In the genomic region with DNA sequence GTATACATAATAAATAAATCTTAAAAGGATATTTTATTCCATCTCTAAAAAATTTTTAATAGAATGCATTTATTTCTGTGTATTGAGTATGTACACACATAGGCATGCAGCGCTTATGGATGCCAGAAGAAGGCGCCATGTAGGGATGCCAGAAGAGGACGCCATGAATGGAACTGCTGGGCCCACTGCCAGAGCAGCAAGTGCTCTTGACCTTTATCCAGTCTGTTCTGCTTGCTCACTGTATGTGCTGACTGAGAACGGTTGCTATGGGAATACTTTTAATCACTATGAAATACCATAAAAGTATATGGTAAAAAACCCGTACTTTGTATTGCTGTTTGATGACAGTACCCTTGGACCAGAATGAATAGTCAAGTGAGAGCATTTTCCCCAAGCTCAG, we compare ENCODE assay signal across 10 mouse cellular contexts. TPM values are rescaled to one million over a fixed set of nuclear protein-coding genes. Genes with fewer than 3 reads are reported as not detected.
DNase-seq lines count a peak whose midpoint lies in the region; ATAC-seq and TF ChIP-seq lines count a peak whose summit lies in the region.
"Had no signal": no experiment of that assay in that cellular context is flagged by ENCODE, and none has a peak within 500 bp of the region (broad histone marks: within the 10 kb centered on the region; RNA-seq: fewer than 3 reads in every experiment).

No protein-coding gene starts in this region.

- 0 out of 2 replicates have a peak, but pooled peaks cover 6% of the 10 kb centered on the region for H3K36me3 ChIP-seq in kidney, embryonic 16.5 days (ENCODE audit: insufficient read depth, low read length)
- H3K36me3 ChIP-seq in MEL (ENCODE audit: control insufficient read depth in 1 of 2, insufficient read depth in 2 of 2, low read length in 2 of 2), result peaks cover 0 to 14% of the 10 kb centered on the region in 2 experiments; a peak in 3 of 4 replicates
- no peaks in the 10 kb centered on the region for H3K36me3 ChIP-seq in forebrain, embryonic 16.5 days (ENCODE audit: control insufficient read depth, insufficient read depth)

- no peak overlapping the region for H3K4me3 ChIP-seq in kidney, embryonic 16.5 days (ENCODE audit: low read length)
- H3K4me3 ChIP-seq in MEL (ENCODE audit: control insufficient read depth in 1 of 2, insufficient read depth in 1 of 2, low read depth in 2 of 2, low read length in 2 of 2), result no peak overlapping the region
- no peak overlapping the region for H3K4me3 ChIP-seq in cerebellum, adult 2 months (replicated peaks; ENCODE audit: insufficient read depth, low read depth, low read length)
- H3K4me3 ChIP-seq in forebrain, embryonic 16.5 days (replicated peaks; ENCODE audit: low read length), result no peak overlapping the region
- H3K4me3 ChIP-seq: liver, embryonic 13.5 days had no signal

- ATAC-seq in kidney, embryonic 16.5 days (ENCODE audit: low FRiP score, low TSS enrichment), result no peak
- no peak for ATAC-seq in forebrain, embryonic 16.5 days

- TF ChIP-seq EP300 in MEL (IDR thresholded peaks at IDR 0.05; ENCODE audit: low read depth in 1 of 2, low read length in 2 of 2), result no peak

- H3K9me3 ChIP-seq in kidney, embryonic 16.5 days (ENCODE audit: low read length), result no peaks in the 10 kb centered on the region
- H3K9me3 ChIP-seq in MEL (replicated peaks; ENCODE audit: insufficient read depth, low read length), result no peaks in the 10 kb centered on the region
- no peaks in the 10 kb centered on the region for H3K9me3 ChIP-seq in forebrain, embryonic 16.5 days (ENCODE audit: control insufficient read depth, low read length)
- H3K9me3 ChIP-seq: liver, embryonic 13.5 days had no signal

- peak in 1 of 3 experiments; percentile 9; a peak in 1 of 6 replicates for TF ChIP-seq CTCF in MEL (IDR thresholded peaks at IDR 0.05 in 2 of 3, conservative IDR thresholded peaks at IDR 0.05 in 1 of 3; ENCODE audit: control insufficient read depth in 1 of 3, insufficient read depth in 1 of 3, low read depth in 2 of 3, low read length in 3 of 3, poor library complexity in 1 of 3, severe bottlenecking in 1 of 3)
- TF ChIP-seq CTCF in cerebellum, adult 2 months (IDR thresholded peaks at IDR 0.05; ENCODE audit: borderline replicate concordance, insufficient read depth, low read depth, low read length), result no peak

- H3K4me1 ChIP-seq in kidney, embryonic 16.5 days (ENCODE audit: insufficient read depth, low read length), result peaks cover 25% of the 10 kb centered on the region
- H3K4me1 ChIP-seq in MEL (ENCODE audit: control insufficient read depth in 1 of 2, insufficient read depth in 2 of 2, low read length in 2 of 2), result peaks cover 2 to 10% of the 10 kb centered on the region in 2 experiments
- peaks cover 13% of the 10 kb centered on the region for H3K4me1 ChIP-seq in cerebellum, adult 2 months (ENCODE audit: control insufficient read depth, insufficient read depth, low read length)
- H3K4me1 ChIP-seq in forebrain, embryonic 16.5 days (replicated peaks; ENCODE audit: control insufficient read depth, insufficient read depth, low read length), result peaks cover 47% of the 10 kb centered on the region

- H3K9ac ChIP-seq in kidney, embryonic 16.5 days (replicated peaks; ENCODE audit: low read length), result no peak overlapping the region
- H3K9ac ChIP-seq in MEL (ENCODE audit: control insufficient read depth, low read depth, low read length, poor library complexity, severe bottlenecking), result no peak overlapping the region
- H3K9ac ChIP-seq in forebrain, embryonic 16.5 days (replicated peaks; ENCODE audit: low read depth, low read length), result no peak overlapping the region
- H3K9ac ChIP-seq: liver, embryonic 13.5 days had no signal

- no peak overlapping the region for H3K4me2 ChIP-seq in kidney, embryonic 16.5 days (replicated peaks; ENCODE audit: low read depth, low read length)
- H3K4me2 ChIP-seq in forebrain, embryonic 16.5 days (ENCODE audit: low read length), result no peak overlapping the region
- H3K4me2 ChIP-seq: liver, embryonic 13.5 days had no signal

- TF ChIP-seq POLR2A in MEL (IDR thresholded peaks at IDR 0.05; ENCODE audit: control insufficient read depth in 1 of 2, insufficient read depth in 1 of 2, low read depth in 1 of 2, low read length in 2 of 2, poor library complexity in 1 of 2), result no peak
- no peak for TF ChIP-seq POLR2A in cerebellum, adult 2 months (IDR thresholded peaks at IDR 0.05; ENCODE audit: borderline replicate concordance, insufficient read depth, low read length)

- peaks cover 95% of the 10 kb centered on the region for H3K79me2 ChIP-seq in MEL (ENCODE audit: control insufficient read depth, insufficient read depth, low read length, poor library complexity)

- H3K27ac ChIP-seq in kidney, embryonic 16.5 days (ENCODE audit: low read length), result no peak overlapping the region
- H3K27ac ChIP-seq in MEL (ENCODE audit: control insufficient read depth, low read depth, low read length), result no peak overlapping the region
- H3K27ac ChIP-seq in cerebellum, adult 2 months (ENCODE audit: insufficient read depth, low read length), result no peak overlapping the region
- H3K27ac ChIP-seq in forebrain, embryonic 16.5 days (ENCODE audit: low read length), result no peak overlapping the region
- H3K27ac ChIP-seq: liver, embryonic 13.5 days had no signal

- DNase-seq in kidney, adult 11 months, result peak; percentile 71
- DNase-seq in MEL (ENCODE audit: low read depth, low spot score), result peak; percentile 35
- peak; percentile 69 to 85 for DNase-seq in cerebellum, adult 2 months
- DNase-seq in layer of hippocampus, postnatal 10 days (ENCODE audit: low spot score in 2 of 2), result peak; percentile 44 to 62
- DNase-seq in retina, postnatal 1 day, result no peak
- DNase-seq in T-cell, adult 2 months (ENCODE audit: low spot score), result no peak
- DNase-seq: liver, embryonic 13.5 days; spleen, adult 18-20 months had no signal

- no peaks in the 10 kb centered on the region for H3K27me3 ChIP-seq in kidney, embryonic 16.5 days (ENCODE audit: insufficient read depth, low read length)
- no peaks in the 10 kb centered on the region for H3K27me3 ChIP-seq in MEL (ENCODE audit: control insufficient read depth in 1 of 2, insufficient read depth in 2 of 2, low read length in 2 of 2)
- no peaks in the 10 kb centered on the region for H3K27me3 ChIP-seq in cerebellum, adult 2 months (ENCODE audit: control insufficient read depth, insufficient read depth, low read length)
- H3K27me3 ChIP-seq in forebrain, embryonic 16.5 days (replicated peaks; ENCODE audit: control insufficient read depth, insufficient read depth, low read length), result no peaks in the 10 kb centered on the region
- H3K27me3 ChIP-seq: liver, embryonic 13.5 days had no signal

- WGBS in kidney, embryonic 16.5 days, result 78% methylated on average over 5 of the region's 5 CpGs
- 21% methylated on average over 5 of the region's 5 CpGs for WGBS in cerebellum, adult 2 months
- 53% methylated on average over 5 of the region's 5 CpGs for WGBS in forebrain, embryonic 16.5 days

- TF ChIP-seq RAD21 in MEL (IDR thresholded peaks at IDR 0.05; ENCODE audit: low read depth, low read length), result no peak

TF ChIP-seq in MEL, 35 proteins besides CTCF, POLR2A, EP300 and RAD21:
- TF ChIP-seq ZKSCAN1 (IDR thresholded peaks at IDR 0.05; ENCODE audit: low read depth, low read length) (no peak), ETS1 (IDR thresholded peaks at IDR 0.05; ENCODE audit: low read depth, low read length) (no peak)

RNA-seq across cellular contexts. Expression of gene Enoph1, which starts 3.6 kb away (rescaled TPM):
- polyA plus RNA-seq in kidney, embryonic 16.5 days (2015; fragmentation: Nextera tagmentation; extraction: Ambion mirVana), result 47.7 and 52.1 TPM in 2 replicates
- 78.7 and 83.3 TPM in 2 replicates for total RNA-seq in MEL (2012; rRNA removed)
- 10 to 100 TPM in 1 of 2 experiments, not detected in 1; 89.0 TPM for polyA plus RNA-seq in MEL (2012; ENCODE audit: insufficient read depth in 1 of 2, insufficient read length in 2 of 2, low read depth in 1 of 2, low replicate concordance in 2 of 2, missing spikeins in 1 of 2)
- polyA plus RNA-seq in cerebellum, adult 2 months (2012; rRNA removed), result 64.7 and 74.6 TPM in 2 replicates
- total RNA-seq in layer of hippocampus, postnatal 10 days (2021), result 10 to 100 TPM; 54.4 to 58.7 TPM
- 68.0 and 69.1 TPM in 2 replicates for polyA plus RNA-seq in forebrain, embryonic 16.5 days (2015; fragmentation: Nextera tagmentation; extraction: Ambion mirVana)

RNA-seq across cellular contexts. Expression of gene Hnrnpdl, which starts 3.9 kb away (rescaled TPM):
- polyA plus RNA-seq in kidney, embryonic 16.5 days (2015; fragmentation: Nextera tagmentation; extraction: Ambion mirVana), result 153 and 162 TPM in 2 replicates
- total RNA-seq in MEL (2012; rRNA removed), result 140 and 153 TPM in 2 replicates
- polyA plus RNA-seq in MEL (2012; ENCODE audit: insufficient read depth in 1 of 2, insufficient read length in 2 of 2, low read depth in 1 of 2, low replicate concordance in 2 of 2, missing spikeins in 1 of 2), result 100 to 1,000 TPM in 1 of 2 experiments, not detected in 1; 239 TPM
- 257 and 262 TPM in 2 replicates for polyA plus RNA-seq in cerebellum, adult 2 months (2012; rRNA removed)
- 100 to 1,000 TPM; 200 to 236 TPM for total RNA-seq in layer of hippocampus, postnatal 10 days (2021)
- polyA plus RNA-seq in forebrain, embryonic 16.5 days (2015; fragmentation: Nextera tagmentation; extraction: Ambion mirVana), result 246 and 250 TPM in 2 replicates

Comparison
In these comparisons a context has a peak if more than half of its experiments do, and no peak if none do; other contexts are left out.
1. DNase-seq: peak in kidney, adult 11 months (single experiment), MEL (single experiment), cerebellum, adult 2 months (2 of 2) and layer of hippocampus, postnatal 10 days (2 of 2); none in retina, postnatal 1 day (single experiment) and T-cell, adult 2 months (single experiment).